Mouse (Mus musculus) limb, embryonic 14.5 days (tissue): Measurements from ENCODE around the gene Map2k1. TPM values are rescaled to one million over a fixed set of nuclear protein-coding genes. Genes with fewer than 3 reads are reported as not detected.

Source experiments
- ATAC-seq: fragments of 200-750 bp; cut with Nextera tagmentation; 2 replicates; pipeline ENCODE4 v1.8.0; 2017; ENCODE audit warnings: low read depth, moderate number of reproducible peaks, moderate TSS enrichment; ENCODE audit not compliant: low FRiP score
- DNase-seq: peaks from one replicate; pipeline ENCODE4 v3.0.0-alpha.2; 2015; ENCODE audit warnings: low spot score
- H3K27ac ChIP-seq: fragments of 300-500 bp; sonication (generic); replicated peaks from 2 replicates; pipeline ENCODE4 v1.5.1; 2014; ENCODE audit warnings: low read depth, mild to moderate bottlenecking, low read length, moderate library complexity, mixed read lengths
- H3K27me3 ChIP-seq: fragments of 300-500 bp; sonication (generic); 2 replicates; pipeline ENCODE4 v1.6.1; 2014; ENCODE audit warnings: low read length, mixed read lengths; ENCODE audit not compliant: control insufficient read depth, insufficient read depth
- H3K36me3 ChIP-seq: fragments of 300-500 bp; sonication (generic); 2 replicates; pipeline ENCODE4 v1.6.1; 2014; ENCODE audit warnings: mild to moderate bottlenecking, low read length, moderate library complexity, mixed read lengths; ENCODE audit not compliant: control insufficient read depth, insufficient read depth
- H3K4me1 ChIP-seq: fragments of 300-500 bp; sonication (generic); 2 replicates; pipeline ENCODE4 v1.6.1; 2014; ENCODE audit warnings: antibody characterized with exemption, low read length, mixed read lengths; ENCODE audit not compliant: control insufficient read depth, insufficient read depth
- H3K4me2 ChIP-seq: fragments of 300-500 bp; sonication (generic); replicated peaks from 2 replicates; pipeline ENCODE4 v1.6.1; 2014; ENCODE audit warnings: low read depth, mild to moderate bottlenecking, low read length, moderate library complexity; ENCODE audit not compliant: severe bottlenecking
- H3K4me3 ChIP-seq: fragments of 300-500 bp; sonication (generic); replicated peaks from 2 replicates; pipeline ENCODE4 v1.5.1; 2014; ENCODE audit warnings: low read length
- H3K9ac ChIP-seq: fragments of 300-500 bp; sonication (generic); 2 replicates; pipeline ENCODE4 v1.6.1; 2014; ENCODE audit warnings: mild to moderate bottlenecking, low read depth, low read length, moderate library complexity; ENCODE audit not compliant: severe bottlenecking
- H3K9me3 ChIP-seq: fragments of 300-500 bp; sonication (generic); 2 replicates; pipeline ENCODE4 v1.6.1; 2016; ENCODE audit warnings: low read length; ENCODE audit not compliant: control insufficient read depth
- POLR2A ChIP-seq: fragments of 200-500 bp; IDR thresholded peaks from 2 replicates; pipeline ENCODE4 v1.8.0; 2012; ENCODE audit warnings: inconsistent platforms, mild to moderate bottlenecking, moderate library complexity, borderline replicate concordance; ENCODE audit not compliant: insufficient read depth, insufficient read length; ENCODE audit errors: extremely low read depth
- WGBS: fragments of 180-500 bp; shearing (Covaris S2); extraction: QIAGEN DNeasy Blood & Tissue Kit; methylation state at CpG from one replicate; pipeline ENCODE4 v1.1.7; 2014; 5-methylcytosine and 5-hydroxymethylcytosine counted together
- polyA plus RNA-seq, 2 experiments: library from polyadenylated mRNA; depleted of rRNA in 1 of 2; stranded (reverse) in 1 of 2; unstranded in 1 of 2; fragments of >200 nt; fragmentation: Nextera tagmentation in 1 of 2; extraction: Ambion mirVana in 1 of 2; gene quantifications; 2 replicates each; pipeline versions ENCODE4 v1.2.1 to v1.2.3; 2012 to 2014

Map2k1 gene
- polyA plus RNA-seq, 2 experiments, result 51.3 to 81.3 TPM

DNA sequence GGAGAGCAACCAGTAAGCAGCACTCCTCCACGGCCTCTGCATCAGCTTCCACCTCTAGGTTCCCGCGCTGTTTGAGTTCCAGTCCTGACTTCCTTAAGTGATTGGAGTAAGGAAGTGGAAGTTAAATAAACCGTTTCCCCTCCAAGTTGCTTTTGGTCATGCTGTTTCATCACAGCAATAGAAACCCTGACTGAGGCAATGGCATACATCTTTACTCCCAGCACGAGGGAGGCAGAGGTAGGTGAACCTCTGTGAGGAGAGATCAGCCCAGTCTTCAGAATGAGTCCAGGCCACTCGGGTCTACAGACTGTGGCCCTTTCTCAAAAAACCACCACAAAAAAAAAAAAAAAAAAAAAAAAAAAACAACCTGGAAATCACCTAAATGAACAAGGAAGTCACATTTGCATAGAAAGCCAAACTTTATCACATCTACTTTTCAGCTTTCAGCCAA lies 11.0 kb downstream of the Map2k1 start:
- WGBS, result 72% methylated on average over 6 of the region's 6 CpGs
- DNase-seq (no peak), ATAC-seq (no peak)
- H3K9me3 ChIP-seq, result no peaks in the 10 kb centered on the region
- H3K4me2 ChIP-seq, result no peak overlapping the region
- H3K36me3 ChIP-seq, result no peaks in the 10 kb centered on the region; the same call in 1 of the 2 replicates
- H3K4me1 ChIP-seq, result peaks cover 4% of the 10 kb centered on the region
- no peaks in the 10 kb centered on the region for H3K27me3 ChIP-seq
- H3K27ac ChIP-seq, result no peak overlapping the region
- no peak overlapping the region for H3K9ac ChIP-seq
- no peak overlapping the region for H3K4me3 ChIP-seq
- no peak for TF ChIP-seq POLR2A

DNA sequence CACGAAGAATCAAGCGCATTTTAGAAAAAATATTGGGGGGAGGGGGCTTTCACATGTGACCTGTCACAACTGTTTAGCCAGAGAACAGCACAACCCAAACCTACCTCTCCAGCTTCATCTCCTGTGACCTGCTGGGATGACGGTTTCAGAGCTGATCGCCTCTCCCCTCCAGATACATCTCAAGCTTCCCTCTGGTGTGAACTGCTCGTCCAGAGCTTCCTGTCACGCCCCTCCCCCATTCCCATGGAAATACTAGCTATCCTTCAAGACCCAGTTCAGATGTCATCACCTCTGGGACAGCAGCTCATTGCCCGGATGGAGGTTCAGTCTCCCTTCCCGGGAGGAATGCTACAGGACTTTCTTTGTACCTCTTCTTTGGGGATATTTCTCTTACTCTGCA lies 12.8 kb downstream of the Map2k1 start:
- no peak overlapping the region for H3K9ac ChIP-seq
- H3K4me1 ChIP-seq, result peaks cover 4% of the 10 kb centered on the region
- 25% methylated on average over 8 of the region's 8 CpGs for WGBS
- H3K27ac ChIP-seq, result no peak overlapping the region
- H3K4me3 ChIP-seq, result no peak overlapping the region
- H3K36me3 ChIP-seq, result peaks cover 4% of the 10 kb centered on the region; the same call in 1 of the 2 replicates
- DNase-seq (no peak), ATAC-seq (no peak)
- H3K4me2 ChIP-seq, result no peak overlapping the region
- H3K27me3 ChIP-seq, result no peaks in the 10 kb centered on the region
- H3K9me3 ChIP-seq, result no peaks in the 10 kb centered on the region
- TF ChIP-seq POLR2A, result no peak

DNA sequence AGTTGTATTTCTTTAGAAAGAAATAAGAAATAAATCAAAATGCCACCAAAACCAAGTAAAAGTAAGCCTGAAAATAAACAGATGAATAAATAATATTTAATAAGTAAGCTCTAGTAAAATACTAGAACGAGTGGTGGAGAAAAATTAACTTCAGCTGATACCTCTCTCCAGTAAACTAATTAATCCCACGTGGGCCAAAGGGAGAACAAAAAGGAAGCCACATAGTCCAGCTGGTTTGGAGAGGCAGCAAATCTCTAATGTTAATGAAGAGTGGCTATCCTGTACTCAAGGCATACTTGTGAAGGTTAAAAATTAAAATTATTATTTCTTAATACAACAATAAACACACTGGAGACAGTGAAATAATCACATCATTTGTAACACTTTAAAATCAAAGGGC lies 13.3 kb downstream of the Map2k1 start:
- DNase-seq, result no peak
- Histone ChIP-seq H3K27ac (no peak overlapping the region), H3K4me1 (peaks cover 4% of the 10 kb centered on the region), H3K9me3 (no peaks in the 10 kb centered on the region), H3K4me3 (no peak overlapping the region), H3K4me2 (no peak overlapping the region), H3K27me3 (no peaks in the 10 kb centered on the region), H3K36me3 (peaks cover 4% of the 10 kb centered on the region; the same call in 1 of the 2 replicates), H3K9ac (no peak overlapping the region)
- no peak for ATAC-seq
- no peak for TF ChIP-seq POLR2A
- WGBS, result 24% methylated on average over 2 of the region's 2 CpGs

DNA sequence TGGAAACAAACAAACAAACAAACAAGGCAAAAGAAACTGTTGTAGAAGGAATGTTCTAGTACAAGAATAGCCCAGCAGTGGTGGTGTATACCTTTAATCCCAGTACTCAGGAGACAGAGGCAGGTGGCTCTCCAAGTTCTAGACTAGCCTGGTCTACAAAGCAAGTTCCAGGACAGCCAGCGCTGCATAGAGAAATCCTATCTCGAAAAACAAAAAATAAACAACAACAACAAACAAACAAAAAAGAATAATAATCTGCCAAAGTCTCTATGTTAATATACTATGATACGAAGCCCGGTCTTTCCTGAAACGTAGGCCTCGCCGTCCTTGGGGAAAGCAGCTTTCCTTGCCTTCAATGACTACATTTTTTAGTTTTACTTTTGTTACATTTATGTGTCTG lies 17.4 kb downstream of the Map2k1 start:
- H3K9me3 ChIP-seq, result no peaks in the 10 kb centered on the region
- H3K27ac ChIP-seq, result no peak overlapping the region
- ATAC-seq (no peak), DNase-seq (no peak)
- 97% methylated on average over 7 of the region's 7 CpGs for WGBS
- H3K4me1 ChIP-seq, result peaks cover 16% of the 10 kb centered on the region
- H3K4me2 ChIP-seq, result no peak overlapping the region
- no peak overlapping the region for H3K4me3 ChIP-seq
- H3K27me3 ChIP-seq, result no peaks in the 10 kb centered on the region
- no peak overlapping the region for H3K9ac ChIP-seq
- peaks cover 4% of the 10 kb centered on the region; the same call in 1 of the 2 replicates for H3K36me3 ChIP-seq
- no peak for TF ChIP-seq POLR2A

DNA sequence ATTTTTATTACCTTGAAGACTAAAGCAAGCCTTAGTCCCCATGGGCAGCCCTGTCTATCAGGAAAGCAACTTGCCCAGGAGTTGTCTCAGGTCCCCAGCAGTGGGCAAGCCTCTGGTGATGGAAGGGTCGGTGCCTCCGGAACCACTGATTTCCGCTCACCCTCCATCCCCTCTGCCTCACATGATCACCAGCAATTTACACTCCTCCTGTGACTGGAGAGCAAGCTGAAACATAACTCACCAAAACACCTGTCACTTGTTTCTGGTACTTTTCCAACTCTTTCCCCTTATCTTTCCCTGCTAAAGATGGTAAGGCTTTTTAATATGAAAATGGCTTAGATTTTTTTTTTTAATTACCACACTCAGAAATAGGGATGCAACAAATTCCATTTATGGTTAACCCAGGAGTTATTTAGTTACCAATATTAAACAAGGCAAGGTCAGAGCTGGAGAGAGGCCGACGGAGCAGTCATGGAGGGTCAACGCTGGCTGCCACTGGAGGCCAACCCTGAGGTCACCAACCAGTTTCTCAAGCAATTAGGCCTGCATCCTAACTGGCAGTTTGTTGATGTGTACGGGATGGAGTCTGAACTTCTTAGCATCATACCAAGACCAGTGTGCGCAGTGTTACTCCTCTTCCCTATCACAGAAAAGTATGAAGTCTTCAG lies 18.5 kb downstream of the Map2k1 start, which contains the start of gene Uchl4:
Gene Uchl4, plus strand, starts transcription at position 434 of the 668 bp plus-strand sequence.
- no peak for TF ChIP-seq POLR2A
- Histone ChIP-seq H3K4me2 (no peak within 1 kb of the TSS), H3K9ac (no peak within 1 kb of the TSS)

More for the DNA sequence above, 18.5 kb downstream of the Map2k1 start, which contains the start of gene Uchl4:
- no peak for ATAC-seq
- 92% methylated on average over 8 of the region's 8 CpGs for WGBS
- Histone ChIP-seq H3K4me3 (no peak within 1 kb of the TSS), H3K27me3 (no peaks in the 10 kb centered on the region), H3K9me3 (no peaks in the 10 kb centered on the region), H3K36me3 (peaks cover 4% of the 10 kb centered on the region; the same call in 1 of the 2 replicates), H3K4me1 (peaks cover 14% of the 10 kb centered on the region), H3K27ac (peak within 1 kb of the TSS; percentile 53; the same call in 1 of the 2 replicates)
- DNase-seq, result no peak
